Mouse (Mus musculus) frontal cortex, adult (tissue): ENCODE data around the gene Aco2.

ENCODE experiments used
- ATAC-seq: cut with Nextera tagmentation; 2 replicates; pipeline ENCODE4 v1.9.2; 2017; ENCODE audit warnings: mild to moderate bottlenecking, moderate library complexity, mixed read lengths; ENCODE audit not compliant: low TSS enrichment

Gene Aco2

GRCm38 (mm10) chr15:81845724-81846123 lies 26.4 kb upstream of the Aco2 start:
- ATAC-seq = no peak

GRCm38 (mm10) chr15:81846755-81847154 lies 25.4 kb upstream of the Aco2 start:
- ATAC-seq = no peak

- ATAC-seq = no peak
These were observed 24.9 kb upstream of the Aco2 start for GRCm38 (mm10) chr15:81847161-81847560.

- ATAC-seq = no peak
These were observed 24.2 kb upstream of the Aco2 start for GRCm38 (mm10) chr15:81847861-81848260.

- no peak for ATAC-seq
These were observed 23.8 kb upstream of the Aco2 start for GRCm38 (mm10) chr15:81848301-81848700.

- no peak for ATAC-seq
These were observed 23.0 kb upstream of the Aco2 start for GRCm38 (mm10) chr15:81849104-81849503.

- no peak for ATAC-seq
These were observed 21.4 kb upstream of the Aco2 start for GRCm38 (mm10) chr15:81850718-81851117.

DNA sequence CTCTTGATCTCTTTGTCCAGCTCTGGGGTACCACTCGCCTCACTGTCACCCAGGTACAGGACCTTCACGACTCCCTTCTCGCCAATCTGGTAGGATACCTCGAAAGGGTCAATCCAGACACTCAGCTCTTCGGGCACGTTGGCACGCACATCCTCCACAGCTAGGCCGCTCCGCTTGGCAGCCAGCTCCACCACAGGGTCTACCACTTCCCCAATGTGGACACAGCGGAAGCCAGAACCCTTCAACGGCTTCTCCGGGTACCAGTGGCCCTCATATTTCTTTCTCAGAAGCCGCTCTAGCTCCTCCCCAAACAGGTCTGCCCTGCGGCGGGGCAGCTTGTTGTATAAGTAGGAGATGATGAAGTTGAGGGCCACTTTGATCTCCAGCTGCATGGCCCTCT lies 20.7 kb upstream of the Aco2 start:
- ATAC-seq = no peak

DNA sequence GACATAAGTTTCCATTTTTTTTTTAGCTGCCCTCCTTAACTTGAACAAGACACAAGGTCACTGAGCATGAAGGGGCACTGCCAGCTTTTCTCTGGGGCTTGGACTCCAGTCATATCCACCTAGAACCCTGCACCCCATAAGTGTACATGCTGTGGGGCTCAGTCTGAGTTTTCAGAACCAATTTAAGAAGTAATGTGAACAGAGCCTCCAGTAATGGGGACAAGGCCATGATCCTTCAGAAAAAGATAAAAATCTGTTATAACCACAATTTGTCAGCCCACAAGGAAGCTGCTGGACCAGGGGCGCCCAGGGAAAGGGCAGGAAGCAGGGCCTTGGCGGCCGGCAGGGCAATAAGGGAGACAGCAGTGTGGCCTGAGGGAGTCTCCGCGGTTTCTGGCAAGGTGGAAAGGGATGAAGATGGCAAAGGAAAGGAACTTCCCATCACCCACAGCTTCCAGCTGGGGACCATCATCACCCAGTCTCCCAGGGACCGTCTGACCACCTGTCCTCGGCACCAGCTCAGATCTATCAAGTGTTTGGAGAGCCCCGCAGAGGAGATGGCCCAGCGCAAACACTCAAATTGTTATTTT lies 19.6 kb upstream of the Aco2 start:
- ATAC-seq = no peak

DNA sequence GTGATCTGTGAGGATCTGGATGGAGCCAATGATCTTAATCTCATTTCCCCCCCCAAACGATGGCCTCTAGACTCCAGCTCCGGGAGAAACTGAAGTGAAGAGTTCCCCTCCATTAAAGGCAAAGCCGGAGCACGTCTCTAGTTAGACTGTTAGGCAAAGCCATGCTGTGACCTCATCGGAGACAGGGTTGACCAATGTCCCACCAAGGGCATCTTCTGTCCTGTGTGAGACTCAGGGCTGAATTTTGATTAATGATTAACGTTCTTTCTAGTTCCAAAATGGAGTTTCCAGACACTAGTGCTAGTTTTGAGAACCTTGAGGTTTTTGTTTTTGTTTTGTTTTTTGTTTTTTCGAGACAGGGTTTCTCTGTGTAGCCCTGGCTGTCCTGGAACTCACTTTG lies 19.0 kb upstream of the Aco2 start:
- ATAC-seq = no peak

GRCm38 (mm10) chr15:81856030-81856790 lies 15.9 kb upstream of the Aco2 start:
- ATAC-seq = peak; percentile 67

GRCm38 (mm10) chr15:81856938-81857723 lies 15.0 kb upstream of the Aco2 start:
- no peak for ATAC-seq

DNA sequence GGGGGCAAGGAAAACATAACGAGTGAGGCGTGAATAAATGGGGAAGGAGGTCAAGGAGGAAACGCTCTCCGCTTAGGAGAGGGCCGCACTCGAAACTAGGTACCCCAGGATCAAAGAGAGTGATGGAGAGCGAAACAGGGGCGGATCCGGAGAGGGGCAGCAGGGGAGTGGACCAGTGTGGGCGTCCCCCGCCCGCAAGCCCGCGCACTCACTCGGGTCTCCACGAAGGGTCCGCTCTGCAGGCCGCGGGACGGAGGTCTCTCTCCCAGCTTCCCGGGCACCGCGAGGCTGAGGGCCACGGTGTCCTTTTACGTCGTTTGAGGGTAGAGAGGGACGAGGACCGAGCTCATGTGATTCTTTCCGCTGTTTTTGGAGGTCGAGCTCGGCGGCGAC lies 14.4 kb upstream of the Aco2 start:
- ATAC-seq = no peak

- peak; percentile 2; the same call in 1 of the 2 replicates for ATAC-seq
These were observed 14.0 kb upstream of the Aco2 start for GRCm38 (mm10) chr15:81858138-81858516.

DNA sequence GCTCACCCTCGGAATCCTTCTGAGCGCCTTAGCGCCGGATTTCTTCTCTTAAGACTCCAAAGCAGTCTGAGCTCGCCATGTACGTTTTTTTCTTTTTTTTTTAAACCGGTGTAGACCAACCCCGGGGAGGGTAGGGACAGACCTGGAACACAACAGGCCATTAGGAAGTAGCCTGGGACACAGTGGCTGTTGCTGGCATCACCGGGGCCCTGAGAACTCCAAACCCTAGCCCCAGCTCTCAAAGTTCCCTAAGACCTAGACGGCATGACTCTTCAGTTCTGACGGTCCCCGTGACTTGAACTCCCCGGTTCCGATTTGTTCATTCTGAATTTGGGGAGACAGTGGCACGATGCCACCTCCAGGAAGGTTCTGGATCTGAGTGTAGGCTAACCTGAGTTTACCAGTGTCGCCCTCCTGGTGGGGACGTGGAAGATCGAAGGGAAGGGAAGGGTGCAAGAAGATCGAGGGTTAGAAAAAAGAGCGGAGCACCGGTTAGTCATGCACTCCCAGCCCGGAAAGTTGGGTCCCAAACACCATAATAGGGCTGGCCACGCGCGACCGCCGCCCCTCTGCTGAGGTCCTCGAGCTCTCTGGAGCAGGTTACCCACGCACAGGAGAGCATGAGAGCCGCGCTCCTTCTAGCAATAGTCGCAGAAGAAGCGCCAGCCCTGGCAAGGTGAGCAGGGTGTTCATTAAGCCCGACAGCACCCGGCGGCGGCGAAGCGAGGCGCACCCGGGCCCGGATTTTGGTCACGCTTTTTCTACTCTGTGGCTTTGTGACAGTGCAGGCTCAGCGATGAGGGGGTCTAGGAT lies 13.4 kb upstream of the Aco2 start, which contains the start of gene Tob2:
TSS of gene Tob2 (minus strand) at position 280 of the 813 bp plus-strand sequence.
- peak; percentile 17; the same call in 1 of the 2 replicates for ATAC-seq

DNA sequence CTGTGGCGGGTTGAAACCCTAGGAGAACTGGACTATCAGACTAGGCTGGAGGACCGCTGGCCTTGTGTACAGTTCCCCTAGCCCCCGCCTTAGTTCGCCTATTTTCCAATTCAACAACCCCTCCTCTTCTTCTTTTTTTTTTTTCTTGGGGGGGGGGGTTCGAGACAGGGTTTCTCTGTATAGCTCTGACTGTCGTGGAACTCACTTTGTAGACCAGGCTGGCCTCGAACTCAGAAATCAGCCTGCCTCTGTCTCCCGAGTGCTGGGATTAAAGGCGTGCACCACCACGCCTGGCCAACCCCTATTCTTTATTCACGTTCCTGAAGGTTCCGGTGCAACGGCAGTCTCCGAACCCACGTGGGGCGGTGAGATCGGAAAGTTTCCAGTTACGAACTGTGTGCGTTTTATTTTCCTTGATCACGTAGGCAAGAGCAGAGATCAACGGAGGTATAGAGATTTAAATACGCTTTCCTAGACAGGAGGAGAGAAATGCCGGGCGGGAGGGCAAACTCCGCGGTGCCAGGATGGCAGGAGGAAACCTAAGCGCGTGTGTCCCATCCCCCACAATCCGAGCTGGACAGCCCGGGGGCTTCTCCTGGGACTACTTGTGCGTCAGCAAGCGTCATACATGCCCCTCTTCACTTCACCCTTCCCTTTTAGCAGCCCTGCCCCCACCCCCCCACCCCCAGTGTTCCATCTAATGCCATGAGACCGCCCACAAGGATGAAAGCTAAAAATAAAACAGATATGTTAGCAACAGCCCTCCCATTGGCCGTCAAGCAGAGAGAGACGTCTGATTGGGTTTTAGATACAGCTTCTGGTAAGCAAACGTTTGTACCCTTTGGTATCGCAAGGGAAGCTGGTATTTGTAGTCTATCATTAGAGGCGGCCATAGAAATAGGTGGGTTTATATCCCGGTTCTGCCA lies 12.5 kb upstream of the Aco2 start:
- ATAC-seq = peak; percentile 70

DNA sequence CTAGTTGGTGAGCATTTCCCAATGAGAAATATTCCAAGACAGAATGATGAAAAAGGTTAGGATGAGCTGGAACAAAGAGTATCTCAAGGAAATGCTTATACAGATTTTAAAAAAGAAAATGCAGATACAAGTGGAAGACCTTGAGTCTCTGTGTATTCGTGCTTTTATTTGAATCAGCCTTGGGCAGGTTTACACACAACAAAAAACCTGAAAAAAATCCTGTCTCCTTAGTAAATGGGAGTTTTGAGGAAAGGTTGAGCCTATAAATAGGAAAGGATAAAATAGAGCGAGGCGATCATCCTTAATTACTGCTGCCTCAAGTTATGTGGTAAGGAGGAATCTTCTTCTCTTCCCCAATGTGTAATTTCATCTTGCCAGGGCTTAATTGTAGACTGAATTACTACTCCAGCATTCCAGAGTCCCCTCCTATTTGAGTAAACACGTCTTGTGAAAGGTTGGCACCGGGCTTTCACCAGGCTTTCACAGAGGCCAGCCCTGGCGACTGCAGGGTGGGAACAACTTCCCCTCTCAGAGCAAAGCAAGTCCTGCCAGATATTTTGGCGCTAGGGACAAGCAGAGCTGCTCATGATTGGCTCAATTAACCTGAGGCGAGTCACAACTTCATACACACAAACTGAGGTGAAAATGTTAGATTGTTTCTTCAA lies 11.5 kb upstream of the Aco2 start:
- ATAC-seq = no peak

DNA sequence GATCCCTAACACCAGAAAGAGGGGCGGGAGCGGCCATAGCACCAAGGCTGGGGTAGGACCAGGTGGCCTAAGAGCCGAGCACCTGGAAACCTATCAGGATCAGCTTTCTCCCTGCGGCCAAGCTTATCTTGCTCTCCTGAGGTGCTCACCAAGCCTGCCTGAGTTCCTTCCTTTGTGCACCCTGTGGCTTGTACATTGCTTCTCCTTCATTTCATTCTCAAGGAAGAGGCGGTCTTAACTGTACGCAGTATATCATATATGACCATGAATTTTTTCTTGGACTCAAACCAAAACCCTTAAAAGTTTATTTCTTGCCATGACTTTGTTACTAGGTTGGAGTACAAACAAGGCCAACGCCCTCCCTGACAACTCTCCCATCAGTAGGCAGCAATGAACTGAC lies 7.9 kb upstream of the Aco2 start:
- ATAC-seq = no peak

DNA sequence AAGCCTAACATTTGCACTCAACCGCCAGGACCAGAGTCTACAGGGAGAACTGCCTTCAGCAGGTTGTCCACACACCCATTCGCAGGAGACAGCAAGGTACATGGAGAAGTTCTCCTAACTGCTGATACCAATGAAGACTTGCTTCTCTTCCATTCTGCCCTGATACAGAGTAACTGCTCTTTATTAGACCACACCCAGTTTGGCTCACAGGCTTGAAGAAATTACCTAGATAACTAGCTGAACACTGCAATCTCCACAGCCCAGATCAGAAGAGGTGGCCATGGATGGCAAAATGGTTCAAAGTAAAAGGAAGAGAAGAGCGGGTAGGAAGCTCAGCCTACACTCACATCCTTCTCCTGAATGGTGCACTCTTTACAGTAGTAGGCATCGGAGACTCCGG lies 2.1 kb upstream of the Aco2 start:
- ATAC-seq = no peak

GRCm38 (mm10) chr15:81871604-81872261 lies 376 bp upstream of the Aco2 start, which contains the start of gene Phf5a:
TSS of gene Phf5a (minus strand) at chr15:81871911.
- ATAC-seq = peak; percentile 82
